Mouse (Mus musculus): ENCODE data around the gene Zc2hc1b. TPM values are rescaled to one million over a fixed set of nuclear protein-coding genes. Genes with fewer than 3 reads are reported as not detected.
"Not testable (repeated sequence)": the region's sequence is repeated elsewhere in the genome, so short reads cannot be mapped to it uniquely, and the experiment has no call there.

Zc2hc1b gene
- polyA plus RNA-seq, 1 experiment from 2014 or later = not detected

- Histone ChIP-seq H3K4me2 (replicated peaks) (no peak overlapping the region), H3K9ac (replicated peaks) (no peak overlapping the region), H3K27ac (replicated peaks) (no peak overlapping the region), H3K36me3 (no peaks in the 10 kb centered on the region), H3K4me3 (no peak overlapping the region), H3K9me3 (no peaks in the 10 kb centered on the region), H3K4me1 (no peaks in the 10 kb centered on the region), H3K27me3 (no peaks in the 10 kb centered on the region)
- no peak for ATAC-seq (replicated peaks)
- 98% methylated on average over 1 of the region's 1 CpGs for WGBS
These were observed 21.4 kb upstream of the Zc2hc1b start for GRCm38 (mm10) chr10:13199234-13199633.

GRCm38 (mm10) chr10:13196872-13197507 lies 19.2 kb upstream of the Zc2hc1b start:
- Histone ChIP-seq H3K4me1 (peaks cover 6% of the 10 kb centered on the region), H3K4me3 (no peak overlapping the region), H3K9ac (replicated peaks) (no peak overlapping the region), H3K4me2 (replicated peaks) (no peak overlapping the region), H3K27me3 (no peaks in the 10 kb centered on the region), H3K9me3 (no peaks in the 10 kb centered on the region), H3K27ac (replicated peaks) (no peak overlapping the region), H3K36me3 (no peaks in the 10 kb centered on the region)
- ATAC-seq (replicated peaks) = no peak
- WGBS = 86% methylated on average over 8 of the region's 8 CpGs

- peak; percentile 30 for ATAC-seq (replicated peaks)
- 85% methylated on average over 7 of the region's 7 CpGs for WGBS
- H3K27ac ChIP-seq (replicated peaks) = not testable (repeated sequence)
These were observed 15.7 kb upstream of the Zc2hc1b start for GRCm38 (mm10) chr10:13193496-13193895.

GRCm38 (mm10) chr10:13192731-13193351 lies 15.0 kb upstream of the Zc2hc1b start, which contains the start of gene Ltv1:
Ltv1 (minus strand) TSS chr10:13193168.
- Histone ChIP-seq H3K36me3 (peaks cover 17% of the 10 kb centered on the region; the same call in 1 of the 2 replicates), H3K4me1 (peaks cover 8% of the 10 kb centered on the region), H3K4me2 (replicated peaks) (peak within 1 kb of the TSS; percentile 52), H3K9me3 (no peaks in the 10 kb centered on the region), H3K27ac (replicated peaks) (peak within 1 kb of the TSS; percentile 60), H3K4me3 (peak within 1 kb of the TSS; percentile 99), H3K27me3 (no peaks in the 10 kb centered on the region), H3K9ac (replicated peaks) (peak within 1 kb of the TSS; percentile 81)
- WGBS = under 1% methylated on average over 43 of the region's 43 CpGs
- ATAC-seq (replicated peaks) = peak; percentile 100

More at GRCm38 (mm10) chr10:13193496-13193895, 15.7 kb upstream of the Zc2hc1b start:
- H3K4me1 ChIP-seq; H3K27me3 ChIP-seq; H3K9me3 ChIP-seq; H3K9ac ChIP-seq (replicated peaks): not testable (repeated sequence)
- Histone ChIP-seq H3K4me2 (replicated peaks) (peak overlapping the region; percentile 52), H3K4me3 (peak overlapping the region; percentile 99), H3K36me3 (peaks cover 14% of the 10 kb centered on the region; the same call in 1 of the 2 replicates)

- H3K9ac ChIP-seq (replicated peaks) = no peak overlapping the region
- 91% methylated on average over 5 of the region's 5 CpGs for WGBS
- H3K9me3 ChIP-seq = no peaks in the 10 kb centered on the region
- H3K4me3 ChIP-seq = no peak overlapping the region
- H3K4me1 ChIP-seq = peaks cover 8% of the 10 kb centered on the region
- H3K27me3 ChIP-seq = no peaks in the 10 kb centered on the region
- H3K27ac ChIP-seq (replicated peaks) = no peak overlapping the region
- H3K36me3 ChIP-seq = peaks cover 44% of the 10 kb centered on the region
- no peak overlapping the region for H3K4me2 ChIP-seq (replicated peaks)
- no peak for ATAC-seq (replicated peaks)
These were observed 12.1 kb upstream of the Zc2hc1b start for GRCm38 (mm10) chr10:13189881-13190280.

GRCm38 (mm10) chr10:13186754-13187153 lies 8.9 kb upstream of the Zc2hc1b start:
- 93% methylated on average over 3 of the region's 3 CpGs for WGBS
- Histone ChIP-seq H3K27me3 (no peaks in the 10 kb centered on the region), H3K4me2 (replicated peaks) (no peak overlapping the region), H3K9me3 (no peaks in the 10 kb centered on the region), H3K4me3 (no peak overlapping the region), H3K27ac (replicated peaks) (no peak overlapping the region), H3K9ac (replicated peaks) (no peak overlapping the region), H3K4me1 (no peaks in the 10 kb centered on the region), H3K36me3 (peaks cover 59% of the 10 kb centered on the region)
- no peak for ATAC-seq (replicated peaks)

GRCm38 (mm10) chr10:13184170-13184766 lies 6.4 kb upstream of the Zc2hc1b start:
- 95% methylated on average over 4 of the region's 4 CpGs for WGBS
- no peak overlapping the region for H3K4me2 ChIP-seq (replicated peaks)
- no peaks in the 10 kb centered on the region for H3K27me3 ChIP-seq
- peaks cover 69% of the 10 kb centered on the region for H3K36me3 ChIP-seq
- no peak overlapping the region for H3K4me3 ChIP-seq
- no peak overlapping the region for H3K9ac ChIP-seq (replicated peaks)
- H3K9me3 ChIP-seq = no peaks in the 10 kb centered on the region
- H3K4me1 ChIP-seq = no peaks in the 10 kb centered on the region
- no peak overlapping the region for H3K27ac ChIP-seq (replicated peaks)
- ATAC-seq (replicated peaks) = no peak

GRCm38 (mm10) chr10:13180211-13180610 lies 2.4 kb upstream of the Zc2hc1b start:
- Histone ChIP-seq H3K4me1 (no peaks in the 10 kb centered on the region), H3K9ac (replicated peaks) (no peak overlapping the region), H3K36me3 (peaks cover 66% of the 10 kb centered on the region), H3K9me3 (no peaks in the 10 kb centered on the region), H3K27me3 (no peaks in the 10 kb centered on the region), H3K4me2 (replicated peaks) (no peak overlapping the region), H3K4me3 (no peak overlapping the region), H3K27ac (replicated peaks) (no peak overlapping the region)
- no peak for ATAC-seq (replicated peaks)
- WGBS = 92% methylated on average over 7 of the region's 7 CpGs

- Histone ChIP-seq H3K4me3 (no peak overlapping the region), H3K9ac (replicated peaks) (no peak overlapping the region), H3K4me1 (peaks cover 18% of the 10 kb centered on the region), H3K27me3 (no peaks in the 10 kb centered on the region), H3K9me3 (no peaks in the 10 kb centered on the region), H3K36me3 (peaks cover 40% of the 10 kb centered on the region), H3K4me2 (replicated peaks) (no peak overlapping the region), H3K27ac (replicated peaks) (no peak overlapping the region)
- WGBS = 87% methylated on average over 7 of the region's 7 CpGs
- no peak for ATAC-seq (replicated peaks)
These were observed 2.0 kb downstream of the Zc2hc1b start for GRCm38 (mm10) chr10:13175866-13176265.

- H3K9ac ChIP-seq (replicated peaks) = no peak overlapping the region
- H3K4me3 ChIP-seq = no peak overlapping the region
- no peaks in the 10 kb centered on the region for H3K27me3 ChIP-seq
- 42% methylated on average over 10 of the region's 10 CpGs for WGBS
- H3K4me1 ChIP-seq = peaks cover 28% of the 10 kb centered on the region
- no peaks in the 10 kb centered on the region for H3K9me3 ChIP-seq
- no peak overlapping the region for H3K4me2 ChIP-seq (replicated peaks)
- peak overlapping the region; percentile 42; the same call in 1 of the 2 replicates for H3K27ac ChIP-seq (replicated peaks)
- peaks cover 13% of the 10 kb centered on the region for H3K36me3 ChIP-seq
- peak; percentile 59 for ATAC-seq (replicated peaks)
These were observed 5.0 kb downstream of the Zc2hc1b start for GRCm38 (mm10) chr10:13172798-13173221.

GRCm38 (mm10) chr10:13171461-13171860 lies 6.4 kb downstream of the Zc2hc1b start:
- Histone ChIP-seq H3K4me1 (peaks cover 28% of the 10 kb centered on the region), H3K27me3 (no peaks in the 10 kb centered on the region), H3K4me3 (no peak overlapping the region), H3K9ac (replicated peaks) (no peak overlapping the region), H3K27ac (replicated peaks) (peak overlapping the region; percentile 65), H3K36me3 (no peaks in the 10 kb centered on the region; the same call in 1 of the 2 replicates), H3K9me3 (no peaks in the 10 kb centered on the region), H3K4me2 (replicated peaks) (no peak overlapping the region)
- 61% methylated on average over 2 of the region's 2 CpGs for WGBS
- 0 out of 2 replicates have a peak, but pooled peaks have one; percentile 14 for ATAC-seq (replicated peaks)

- H3K4me3 ChIP-seq = no peak overlapping the region
- no peak overlapping the region for H3K4me2 ChIP-seq (replicated peaks)
- no peaks in the 10 kb centered on the region for H3K27me3 ChIP-seq
- WGBS = 37% methylated on average over 12 of the region's 12 CpGs
- H3K36me3 ChIP-seq = no peaks in the 10 kb centered on the region
- H3K27ac ChIP-seq (replicated peaks) = peak overlapping the region; percentile 65
- no peak overlapping the region for H3K9ac ChIP-seq (replicated peaks)
- H3K4me1 ChIP-seq = peaks cover 28% of the 10 kb centered on the region
- ATAC-seq (replicated peaks) = peak; percentile 69
- H3K9me3 ChIP-seq = no peaks in the 10 kb centered on the region
These were observed 6.9 kb downstream of the Zc2hc1b start for GRCm38 (mm10) chr10:13170739-13171448.
